Mouse (Mus musculus) heart, postnatal 4 days (tissue): Measurements from ENCODE around the gene Vav2. TPM values are rescaled to one million over a fixed set of nuclear protein-coding genes. Genes with fewer than 3 reads are reported as not detected.
A peak's percentile ranks its signal among the peaks of the same experiment; 100 is the strongest.

Experiments used
- DNase-seq: peaks from one replicate; pipeline ENCODE4 v3.0.0; 2021
- total RNA-seq, 2 experiments: library from RNA; stranded (reverse); gene quantifications; 2 replicates each; pipeline ENCODE4 v1.2.3; 2021

Gene Vav2
- total RNA-seq, 2 experiments from 2014 or later: 13.3 to 14.8 TPM

- DNase-seq: no peak
Measured at GRCm38 (mm10) chr2:27361786-27362185, 65.0 kb downstream of the Vav2 start.

- DNase-seq: no peak
Measured at GRCm38 (mm10) chr2:27358461-27358860, 68.4 kb downstream of the Vav2 start.

DNA sequence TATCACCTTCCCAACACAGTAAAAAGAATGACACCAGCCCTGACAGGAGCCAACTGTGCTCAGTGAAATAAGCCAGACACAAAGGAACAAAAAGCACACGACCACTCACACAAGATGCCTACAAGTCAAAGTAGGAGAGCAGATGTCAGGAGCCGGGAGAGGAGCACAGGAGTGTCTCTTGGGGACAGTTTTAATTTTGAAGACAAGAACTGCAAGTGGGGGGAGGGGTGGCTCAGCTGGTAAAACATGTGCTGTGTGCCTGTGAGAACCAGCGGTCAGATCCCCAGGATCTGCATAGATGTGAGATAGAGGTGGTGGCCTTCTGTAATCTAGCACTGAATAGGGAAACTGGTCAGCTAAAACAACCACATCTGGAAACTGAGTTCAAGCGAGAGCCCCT is 71.1 kb downstream of the Vav2 start:
- no peak for DNase-seq

DNA sequence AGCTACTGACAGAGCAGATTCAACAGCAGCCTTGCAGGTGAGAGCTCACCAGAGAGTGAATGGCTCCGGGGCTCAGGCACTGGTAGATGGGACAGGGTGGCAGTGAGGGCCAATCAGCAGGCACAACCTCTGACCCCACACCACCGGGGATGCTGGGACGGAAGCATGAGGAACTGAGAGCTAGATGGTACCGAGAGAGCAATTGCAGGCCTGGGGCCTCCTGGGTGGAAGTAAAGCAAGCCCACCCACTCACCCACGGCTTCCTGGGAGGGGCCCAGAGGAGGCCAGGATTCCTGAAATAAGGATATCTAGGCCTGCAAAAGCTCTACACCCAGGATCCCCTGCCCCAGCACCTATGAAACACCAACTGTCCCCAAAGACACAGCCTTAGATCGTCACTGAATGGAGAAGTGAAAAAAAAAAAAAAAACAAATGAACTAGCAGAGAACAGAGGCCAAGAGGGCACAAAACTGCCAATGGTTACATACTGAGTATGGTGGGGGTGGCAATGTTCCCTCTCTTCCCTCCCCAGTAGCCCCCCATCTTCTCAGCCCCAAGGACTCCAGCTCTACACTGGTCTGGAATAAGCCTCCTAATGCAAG is 72.1 kb downstream of the Vav2 start:
- no peak for DNase-seq

DNA sequence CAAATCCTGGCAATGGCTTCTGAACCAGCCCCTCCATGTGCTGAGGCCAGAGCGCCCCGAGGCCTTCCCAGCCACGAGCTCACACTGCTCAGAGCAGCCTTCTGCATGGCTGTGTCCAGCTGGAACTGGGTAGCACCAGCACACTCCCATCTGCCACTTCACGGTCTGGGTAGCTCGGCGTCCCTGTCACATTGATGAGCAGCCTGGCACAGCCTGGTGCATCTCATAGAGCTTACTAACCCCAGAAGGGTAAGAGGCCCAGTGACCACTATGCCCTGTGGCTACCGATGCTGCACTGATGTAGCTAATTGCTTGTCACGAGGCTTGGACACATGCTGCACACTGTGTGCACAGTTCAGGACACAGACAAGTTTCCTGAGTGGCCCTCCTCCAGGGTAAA is 74.1 kb downstream of the Vav2 start:
- DNase-seq: no peak

GRCm38 (mm10) chr2:27350371-27350770 is 76.5 kb downstream of the Vav2 start:
- DNase-seq: no peak

DNA sequence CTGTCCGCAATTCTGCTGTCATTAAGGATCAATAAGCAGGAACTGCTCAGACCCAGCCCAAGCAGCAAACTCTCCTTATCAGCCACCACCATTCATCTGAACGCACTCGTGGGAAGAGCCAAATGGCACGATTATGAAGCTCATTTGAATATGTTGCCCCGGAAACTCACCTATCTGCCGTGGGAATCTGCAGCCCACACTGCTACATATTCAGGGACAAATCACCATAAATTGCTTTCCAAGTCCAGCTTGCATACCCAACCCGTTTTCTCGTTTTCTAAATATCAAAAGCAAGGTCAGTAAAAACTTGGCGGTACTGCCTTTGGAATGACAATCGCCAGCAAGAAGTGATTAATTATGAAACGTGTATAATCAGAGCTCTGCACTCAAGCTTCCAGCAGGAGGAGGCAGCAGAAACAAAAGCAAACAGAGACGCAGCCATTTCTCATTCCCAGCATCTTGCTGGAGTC is 82.8 kb downstream of the Vav2 start:
- no peak for DNase-seq

GRCm38 (mm10) chr2:27340682-27341081 is 86.2 kb downstream of the Vav2 start:
- no peak for DNase-seq

- no peak for DNase-seq
Measured at GRCm38 (mm10) chr2:27339051-27339450, 87.8 kb downstream of the Vav2 start.

DNA sequence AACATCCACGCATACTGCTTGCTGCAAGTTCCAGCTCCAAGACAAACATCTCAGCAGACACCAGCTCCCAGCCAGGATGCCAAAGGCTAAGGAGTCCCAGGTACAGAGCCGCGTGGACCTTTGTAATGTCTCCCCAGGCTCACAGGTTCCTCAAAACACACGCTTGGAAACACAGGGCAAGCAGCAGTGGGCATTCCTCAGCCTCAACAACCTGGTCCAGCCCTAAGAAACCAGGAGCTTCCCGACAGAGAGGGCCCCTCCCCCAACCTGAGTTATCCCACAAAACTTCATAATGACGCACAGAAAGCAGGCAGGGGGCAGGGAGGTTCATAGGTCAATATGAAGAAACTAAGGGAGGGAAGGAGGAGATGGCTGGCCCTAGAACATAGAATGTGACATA is 89.6 kb downstream of the Vav2 start:
- no peak for DNase-seq

GRCm38 (mm10) chr2:27336600-27336999 is 90.2 kb downstream of the Vav2 start:
- no peak for DNase-seq

GRCm38 (mm10) chr2:27334816-27335215 is 92.0 kb downstream of the Vav2 start:
- peak; percentile 65 for DNase-seq

- DNase-seq: no peak
Measured at GRCm38 (mm10) chr2:27331560-27331959, 95.3 kb downstream of the Vav2 start.

DNA sequence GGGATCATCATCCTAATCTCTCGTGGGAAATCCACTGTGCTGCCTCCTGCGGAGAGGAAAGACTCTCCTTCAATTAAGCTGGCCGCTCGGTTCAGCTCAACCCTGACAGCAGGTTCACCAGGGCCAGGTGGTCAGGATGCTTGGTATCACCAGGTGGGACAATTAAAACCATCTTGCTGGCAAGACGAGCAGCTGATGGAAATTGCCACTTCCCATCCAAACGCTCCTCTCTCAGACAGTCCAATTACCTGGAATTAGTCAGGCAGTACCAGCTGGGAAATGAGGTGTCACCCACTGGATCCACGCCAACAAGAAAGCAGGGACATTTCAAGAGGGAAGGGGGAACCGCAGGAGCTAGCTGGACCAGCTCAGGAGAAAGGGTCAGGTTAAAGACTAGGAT is 96.4 kb downstream of the Vav2 start:
- DNase-seq: no peak

DNA sequence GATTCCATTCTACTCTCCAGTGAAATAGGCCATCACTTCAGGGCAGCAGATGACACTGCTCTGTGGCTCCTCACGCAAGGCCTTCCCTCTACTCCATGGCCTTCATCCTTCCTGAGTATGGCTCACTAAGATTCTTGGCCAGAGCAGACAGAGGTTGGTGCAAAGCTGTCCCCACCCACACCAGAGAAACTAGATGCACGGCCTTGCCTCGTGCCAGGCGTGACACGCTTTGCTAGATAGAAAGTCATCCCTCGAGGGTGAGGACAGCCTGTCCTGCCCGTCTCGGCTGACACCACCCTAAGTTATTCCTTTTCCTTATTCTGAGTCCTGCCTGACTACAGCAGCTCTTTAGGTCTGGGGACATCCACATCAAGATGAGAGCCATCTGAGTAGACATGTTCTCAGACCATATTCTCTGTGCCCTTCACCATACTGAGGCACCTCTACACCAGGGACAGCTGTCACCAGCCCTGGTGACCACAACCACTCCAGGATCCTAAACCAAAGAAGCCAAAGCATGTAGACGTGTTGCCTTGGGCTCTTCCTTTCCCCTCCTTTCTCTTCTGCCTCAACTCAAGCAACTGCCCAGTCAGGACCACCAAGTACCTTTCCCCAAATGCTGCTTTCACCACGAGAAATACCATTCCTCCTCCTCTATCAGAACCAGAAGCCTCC is 97.3 kb downstream of the Vav2 start:
- DNase-seq: no peak

GRCm38 (mm10) chr2:27328613-27329041 is 98.2 kb downstream of the Vav2 start:
- DNase-seq: peak; percentile 41

GRCm38 (mm10) chr2:27327886-27328285 is 98.9 kb downstream of the Vav2 start:
- no peak for DNase-seq

- peak; percentile 46 for DNase-seq
Measured at GRCm38 (mm10) chr2:27327076-27327475, 99.8 kb downstream of the Vav2 start.

DNA sequence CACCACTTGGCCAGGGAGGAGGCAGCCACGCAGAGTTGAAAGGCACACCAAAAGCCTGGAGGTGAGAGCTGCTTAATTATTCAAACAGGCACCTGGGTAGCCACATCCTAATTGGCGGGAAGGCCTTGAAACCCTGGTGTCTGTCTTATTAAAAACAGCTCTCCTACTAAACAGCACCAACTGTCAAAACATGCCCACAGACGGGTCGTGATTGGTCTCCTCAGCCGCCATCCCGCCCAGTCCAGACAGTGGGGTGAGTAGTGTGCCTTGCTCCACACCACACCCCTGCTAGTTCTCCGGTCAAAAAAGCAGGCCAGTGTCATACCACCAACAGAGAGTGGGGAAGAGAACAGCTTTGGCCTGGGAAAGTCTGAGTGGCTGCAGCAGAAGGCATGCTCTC is 100.5 kb downstream of the Vav2 start:
- no peak for DNase-seq

GRCm38 (mm10) chr2:27324690-27325089 is 102.1 kb downstream of the Vav2 start:
- DNase-seq: peak; percentile 37

DNA sequence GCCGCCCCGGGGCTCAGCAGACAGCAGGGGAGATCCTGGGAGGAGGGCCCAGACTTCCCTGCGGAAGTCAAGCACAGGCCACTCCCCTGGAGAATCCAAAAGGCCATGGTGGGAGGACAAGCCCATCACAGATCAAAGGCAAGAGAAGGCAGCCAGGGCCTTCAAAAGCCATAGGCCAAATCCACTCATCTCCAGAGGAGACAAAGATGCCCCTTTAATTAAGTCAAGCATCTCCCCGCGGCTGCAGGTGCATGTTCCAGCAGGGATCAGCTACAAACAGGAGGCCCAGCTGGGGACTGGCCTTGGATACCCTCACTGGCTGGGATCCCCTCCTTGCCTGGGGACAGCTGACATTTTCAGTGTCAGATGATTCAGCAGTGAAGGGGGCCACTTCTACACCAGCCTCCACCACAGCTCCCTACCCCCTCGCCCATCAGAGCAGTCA is 105.4 kb downstream of the Vav2 start:
- no peak for DNase-seq

DNA sequence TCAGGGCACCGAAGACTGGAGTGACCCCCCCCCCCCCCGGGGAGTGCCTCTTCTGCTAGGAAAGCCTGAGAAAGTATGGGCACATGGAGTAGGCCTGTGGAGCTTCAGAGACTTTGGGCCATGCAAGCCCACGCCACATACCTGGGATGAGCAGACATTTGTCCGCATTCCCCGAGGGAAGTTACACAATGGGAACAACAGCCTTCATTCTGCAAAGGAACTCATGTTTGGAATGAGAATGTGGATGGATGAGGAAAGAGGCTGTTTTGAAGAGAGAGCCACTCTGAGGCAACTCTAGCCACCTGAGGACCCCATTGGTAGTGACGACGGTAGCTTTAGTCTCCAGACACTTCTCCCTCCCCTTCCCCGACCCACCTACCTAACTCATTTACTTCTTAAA is 106.0 kb downstream of the Vav2 start:
- DNase-seq: no peak

- no peak for DNase-seq
Measured at GRCm38 (mm10) chr2:27318606-27319005, 108.2 kb downstream of the Vav2 start.

DNA sequence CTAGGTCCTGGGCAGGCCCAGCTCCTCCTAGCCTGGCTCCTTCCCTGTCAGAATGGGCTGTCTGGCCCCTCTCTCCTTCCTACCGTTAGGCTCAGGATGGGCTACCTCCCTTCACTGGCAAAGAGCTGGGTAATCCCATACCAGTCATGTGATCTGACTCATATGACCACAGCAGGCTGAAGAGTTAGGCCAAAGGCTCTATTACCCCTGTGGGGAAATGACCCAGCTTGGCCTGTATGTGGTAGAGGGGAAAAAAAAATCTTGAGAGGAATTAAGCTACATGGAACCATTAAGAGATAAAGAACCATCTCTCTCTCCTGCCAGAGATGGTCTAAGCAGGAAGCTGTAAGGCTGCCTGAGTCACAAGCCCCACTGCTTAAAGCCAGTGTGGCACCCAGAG is 108.6 kb downstream of the Vav2 start:
- DNase-seq: no peak
